ENCODE assay signal across 19 mouse cellular contexts in genomic region chr15:12237539-12237938, GRCm38 (mm10). TPM values are rescaled to one million over a fixed set of nuclear protein-coding genes. Genes with fewer than 3 reads are reported as not detected.
A peak's percentile ranks its signal among the peaks of the same experiment; 100 is the strongest.
DNase-seq lines count a peak whose midpoint lies in the region; ATAC-seq lines count a peak whose summit lies in the region.
"Had no signal": no experiment of that assay in that cellular context is flagged by ENCODE, and none has a peak within 500 bp of the region (broad histone marks: within the 10 kb centered on the region; RNA-seq: fewer than 3 reads in every experiment).

No protein-coding gene starts in this region.

- DNase-seq in adrenal gland, postnatal 10 days, result peak; percentile 31
- no peak for DNase-seq in adrenal gland, postnatal 4 days (ENCODE audit: low spot score in 2 of 2)
- DNase-seq in heart, adult 18-20 months, result no peak
- DNase-seq in liver, embryonic 13.5 days, result no peak
- no peak for DNase-seq in liver, embryonic 11.5 days (ENCODE audit: low spot score)
- no peak for DNase-seq in right cerebral cortex, adult 18-20 months
- DNase-seq: cerebellum, adult 9-11 months; heart, postnatal 10 days; kidney, adult 9 months; lung, postnatal 14 days; thymus, postnatal 14 days had no signal

- H3K27me3 ChIP-seq in heart, embryonic 13.5 days (replicated peaks), result no peaks in the 10 kb centered on the region
- H3K27me3 ChIP-seq in liver, embryonic 13.5 days, result no peaks in the 10 kb centered on the region
- H3K27me3 ChIP-seq in liver, embryonic 11.5 days (replicated peaks; ENCODE audit: control insufficient read depth, insufficient read depth, low read length), result no peaks in the 10 kb centered on the region
- H3K27me3 ChIP-seq: embryonic facial prominence, embryonic 12.5 days; forebrain, embryonic 15.5 days; limb, embryonic 12.5 days; midbrain, embryonic 12.5 days; neural tube, embryonic 12.5 days had no signal

- 60% methylated on average over 4 of the region's 4 CpGs for WGBS in heart, embryonic 13.5 days
- 69% methylated on average over 4 of the region's 4 CpGs for WGBS in liver, embryonic 13.5 days (ENCODE audit: insufficient replicate concordance)
- WGBS in liver, embryonic 11.5 days, result 74% methylated on average over 4 of the region's 4 CpGs

- H3K4me2 ChIP-seq in heart, embryonic 13.5 days, result no peak overlapping the region
- no peak overlapping the region for H3K4me2 ChIP-seq in liver, embryonic 13.5 days
- H3K4me2 ChIP-seq in liver, embryonic 11.5 days, result no peak overlapping the region
- H3K4me2 ChIP-seq: embryonic facial prominence, embryonic 12.5 days; forebrain, embryonic 15.5 days; hindbrain, embryonic 14.5 days; limb, embryonic 12.5 days; midbrain, embryonic 12.5 days; neural tube, embryonic 12.5 days had no signal

- no peak for ATAC-seq in heart, embryonic 13.5 days (ENCODE audit: extremely low read depth, insufficient number of reproducible peaks, low FRiP score, low TSS enrichment)
- ATAC-seq in liver, embryonic 13.5 days (ENCODE audit: low read depth), result no peak
- no peak for ATAC-seq in liver, embryonic 11.5 days (replicated peaks; ENCODE audit: low FRiP score)
- ATAC-seq in megakaryocyte-erythroid progenitor cell, adult 5-6 weeks (replicated peaks; ENCODE audit: low FRiP score, low TSS enrichment, poor library complexity, severe bottlenecking), result 0 out of 2 replicates have a peak, but pooled peaks have one; percentile 9
- ATAC-seq: forebrain, embryonic 15.5 days had no signal

- no peak overlapping the region for H3K4me3 ChIP-seq in heart, embryonic 13.5 days
- no peak overlapping the region for H3K4me3 ChIP-seq in liver, embryonic 13.5 days (replicated peaks)
- H3K4me3 ChIP-seq in liver, embryonic 11.5 days (ENCODE audit: low read depth, low read length), result no peak overlapping the region
- H3K4me3 ChIP-seq: embryonic facial prominence, embryonic 12.5 days; forebrain, embryonic 15.5 days; limb, embryonic 12.5 days; midbrain, embryonic 12.5 days; neural tube, embryonic 12.5 days had no signal

- H3K4me1 ChIP-seq in heart, embryonic 13.5 days, result peaks cover 22% of the 10 kb centered on the region
- H3K4me1 ChIP-seq in liver, embryonic 13.5 days (replicated peaks), result peaks cover 36% of the 10 kb centered on the region
- peaks cover 15% of the 10 kb centered on the region for H3K4me1 ChIP-seq in liver, embryonic 11.5 days (replicated peaks; ENCODE audit: control insufficient read depth, insufficient read depth, low read length)
- H3K4me1 ChIP-seq: embryonic facial prominence, embryonic 12.5 days; forebrain, embryonic 15.5 days; midbrain, embryonic 12.5 days; neural tube, embryonic 12.5 days had no signal

- no peak overlapping the region for H3K9ac ChIP-seq in heart, embryonic 13.5 days
- no peak overlapping the region for H3K9ac ChIP-seq in liver, embryonic 13.5 days
- H3K9ac ChIP-seq in liver, embryonic 11.5 days (ENCODE audit: low read depth, low read length), result no peak overlapping the region
- H3K9ac ChIP-seq: embryonic facial prominence, embryonic 12.5 days; forebrain, embryonic 15.5 days; hindbrain, embryonic 14.5 days; limb, embryonic 12.5 days; midbrain, embryonic 12.5 days; neural tube, embryonic 12.5 days had no signal

- H3K27ac ChIP-seq in heart, embryonic 13.5 days (replicated peaks), result peak overlapping the region; percentile 62
- peak overlapping the region; percentile 19; the same call in 1 of the 2 replicates for H3K27ac ChIP-seq in liver, embryonic 13.5 days
- no peak overlapping the region for H3K27ac ChIP-seq in liver, embryonic 11.5 days (ENCODE audit: low read depth, low read length)
- H3K27ac ChIP-seq: embryonic facial prominence, embryonic 12.5 days; forebrain, embryonic 15.5 days; hindbrain, embryonic 14.5 days; limb, embryonic 12.5 days; midbrain, embryonic 12.5 days; neural tube, embryonic 12.5 days had no signal

- H3K9me3 ChIP-seq in heart, embryonic 13.5 days, result no peaks in the 10 kb centered on the region
- no peaks in the 10 kb centered on the region for H3K9me3 ChIP-seq in liver, embryonic 13.5 days (replicated peaks)
- no peaks in the 10 kb centered on the region for H3K9me3 ChIP-seq in liver, embryonic 11.5 days (ENCODE audit: control insufficient read depth, low read length)
- H3K9me3 ChIP-seq: embryonic facial prominence, embryonic 12.5 days; forebrain, embryonic 15.5 days; limb, embryonic 12.5 days; midbrain, embryonic 12.5 days; neural tube, embryonic 12.5 days had no signal

- peaks cover 87% of the 10 kb centered on the region for H3K36me3 ChIP-seq in heart, embryonic 13.5 days
- H3K36me3 ChIP-seq in liver, embryonic 13.5 days, result peaks cover 55% of the 10 kb centered on the region
- peaks cover 14% of the 10 kb centered on the region; the same call in 1 of the 2 replicates for H3K36me3 ChIP-seq in liver, embryonic 11.5 days (ENCODE audit: control insufficient read depth, insufficient read depth, low read length)

RNA-seq across cellular contexts. Expression of gene Mtmr12, which starts 32.7 kb away (rescaled TPM):
- 10 to 100 TPM; 19.5 TPM for total RNA-seq in adrenal gland, postnatal 10 days (2021)
- total RNA-seq in adrenal gland, postnatal 4 days (2021), result 10 to 100 TPM; 27.0 to 27.8 TPM
- polyA plus RNA-seq in heart, embryonic 13.5 days (2015; fragmentation: Nextera tagmentation; extraction: Ambion mirVana), result 11.4 and 12.0 TPM in 2 replicates
- total RNA-seq in heart, adult 18-20 months (2021), result 10 to 100 TPM in 1 of 2 experiments, 1 to 10 TPM in 1; 9.9 to 10.7 TPM
- polyA plus RNA-seq in liver, embryonic 13.5 days (2015; fragmentation: Nextera tagmentation; extraction: Ambion mirVana), result 6.3 and 8.2 TPM in 2 replicates
- 19.6 and 23.0 TPM in 2 replicates for polyA plus RNA-seq in liver, embryonic 11.5 days (2014; fragmentation: Nextera tagmentation; extraction: Ambion mirVana)
- 15.7 and 19.6 TPM in 2 replicates for total RNA-seq in megakaryocyte-erythroid progenitor cell, adult 5-6 weeks (2014; fragmentation: Nextera tagmentation)
- 12.2 and 21.9 TPM in 2 replicates for total RNA-seq in megakaryocyte-erythroid progenitor cell, adult 5-6 weeks (2017)
